Mouse (Mus musculus) embryonic stem cell, embryonic (primary cell): ENCODE data around the gene Med9.

Experiments used
- CTCF ChIA-PET, 4 experiments: fragments of 300-600 bp in 2 of 4; fragments of 350-600 bp in 2 of 4; sonication (Branson Sonifier 250); formaldehyde crosslinking; loops; one replicate each; lab custom pipeline; 2022; ENCODE audit warnings: inconsistent platforms in 2 of 4; lab: Charles Lee
- POLR2A ChIA-PET, 4 experiments: fragments of 300-600 bp in 2 of 4; fragments of 350-600 bp in 2 of 4; sonication (Branson Sonifier 250); formaldehyde crosslinking; loops; one replicate each; lab custom pipeline; 2022; ENCODE audit warnings: antibody characterized with exemption in 4 of 4, inconsistent platforms in 1 of 4; lab: Charles Lee

Gene Med9

GRCm38 (mm10) chr11:59933943-59934342 is 14.1 kb upstream of the Med9 start:
- ChIA-PET POLR2A (interaction anchor here (0.8 to 3.3 kb wide), 13 partner anchors 8 to 95 kb away, joined by 3 to 13 read pairs (median 4); partner anchors contain the start of genes Cops3 (in 1 of the 4), Nt5m (in 1 of the 4) and Rasd1 (in 1 of the 4)), CTCF (interaction anchor here in 1 of 4 experiments (0.9 to 1.6 kb wide), 2 partner anchors 12 to 979 kb away, joined by 4 to 5 read pairs; partner anchors contain the start of genes Hist3h2a and Trim17)

GRCm38 (mm10) chr11:59937023-59937422 is 11.0 kb upstream of the Med9 start:
- ChIA-PET CTCF (no interaction called here), POLR2A (interaction anchor here in 2 of 4 experiments (1.1 to 3.3 kb wide), 4 partner anchors 15 to 28 kb away, joined by 3 to 13 read pairs (median 4); partner anchors contain the start of gene Rasd1 (in 1 of the 2))

- POLR2A ChIA-PET = interaction anchor here in 2 of 4 experiments (0.6 to 1.6 kb wide), 4 partner anchors 16 to 571 kb away, joined by 3 to 6 read pairs (median 4); partner anchors contain the start of gene Rasd1 (in 1 of the 2)
- CTCF ChIA-PET = no interaction called here
Measured at GRCm38 (mm10) chr11:59937615-59938014, 10.4 kb upstream of the Med9 start.

GRCm38 (mm10) chr11:59939821-59940220 is 8.2 kb upstream of the Med9 start:
- CTCF ChIA-PET = no interaction called here
- POLR2A ChIA-PET = interaction anchor here in 1 of 4 experiments (1.3 kb wide), 1 partner anchor 18 kb away, joined by 4 read pairs; no protein-coding TSS in a partner anchor

GRCm38 (mm10) chr11:59940645-59941044 is 7.4 kb upstream of the Med9 start:
- ChIA-PET CTCF (interaction anchor here in 1 of 4 experiments (0.9 kb wide), 1 partner anchor 148 kb away, joined by 4 read pairs; no protein-coding TSS in a partner anchor), POLR2A (interaction anchor here in 1 of 4 experiments (1.0 to 1.3 kb wide), 2 partner anchors 19 to 83 kb away, joined by 3 to 4 read pairs; no protein-coding TSS in a partner anchor)

GRCm38 (mm10) chr11:59941391-59941790 is 6.6 kb upstream of the Med9 start:
- ChIA-PET POLR2A (interaction anchor here in 3 of 4 experiments (0.5 to 3.3 kb wide), 5 partner anchors 20 to 911 kb away, joined by 3 to 26 read pairs (median 3); partner anchors contain the start of gene Rasd1 (in 2 of the 3)), CTCF (interaction anchor here in 2 of 4 experiments (0.6 to 1.3 kb wide), 4 partner anchors 20 to 1188 kb away, joined by 3 to 4 read pairs (median 4); no protein-coding TSS in a partner anchor)

- POLR2A ChIA-PET = interaction anchor here (0.6 to 1.0 kb wide), 7 partner anchors 12 to 57 kb away, joined by 3 to 5 read pairs (median 3); partner anchors contain the start of gene Rasd1 (in 2 of the 4)
- CTCF ChIA-PET = interaction anchor here (0.6 to 0.9 kb wide), 10 partner anchors 16 to 492 kb away, joined by 3 to 9 read pairs (median 4); no protein-coding TSS in a partner anchor
Measured at GRCm38 (mm10) chr11:59944855-59945254, 3.2 kb upstream of the Med9 start.

GRCm38 (mm10) chr11:59948401-59948767 is 378 bp downstream of the Med9 start:
- CTCF ChIA-PET = interaction anchor here in 1 of 4 experiments (1.1 kb wide), 1 partner anchor 16 kb away, joined by 4 read pairs; the partner anchor contains the start of gene Rasd1
- POLR2A ChIA-PET = interaction anchor here in 2 of 4 experiments (0.8 to 1.6 kb wide), 8 partner anchors 9 to 63 kb away, joined by 3 to 14 read pairs (median 4); partner anchors contain the start of gene Rasd1 (in 1 of the 2)

GRCm38 (mm10) chr11:59952892-59953291 is 4.9 kb downstream of the Med9 start:
- POLR2A ChIA-PET = interaction anchor here in 3 of 4 experiments (0.6 to 5.3 kb wide), 12 partner anchors 8 to 267 kb away, joined by 3 to 48 read pairs (median 4); partner anchors contain the start of gene Rasd1 (in 1 of the 3)
- CTCF ChIA-PET = interaction anchor here in 2 of 4 experiments (0.9 to 2.7 kb wide), 2 partner anchors 12 kb away, joined by 3 to 7 read pairs; partner anchors contain the start of gene Rasd1 (in 2 of the 2)

- CTCF ChIA-PET = interaction anchor here in 1 of 4 experiments (1.1 kb wide), 1 partner anchor 71 kb away, joined by 3 read pairs; no protein-coding TSS in a partner anchor
Measured at GRCm38 (mm10) chr11:59956749-59957148, 8.7 kb downstream of the Med9 start.

GRCm38 (mm10) chr11:59959453-59959852 is 11.4 kb downstream of the Med9 start:
- ChIA-PET POLR2A (interaction anchor here in 2 of 4 experiments (0.7 to 2.4 kb wide), 23 partner anchors 9 to 578 kb away, joined by 3 to 18 read pairs (median 4); partner anchors contain the start of genes Cops3 (in 1 of the 2), Med9 (in 1 of the 2) and Nt5m (in 1 of the 2)), CTCF (no interaction called here)

More at GRCm38 (mm10) chr11:59956749-59957148, 8.7 kb downstream of the Med9 start:
- POLR2A ChIA-PET = interaction anchor here (0.5 to 5.3 kb wide), 19 partner anchors 7 to 1341 kb away, joined by 3 to 48 read pairs (median 3); partner anchors contain the start of genes Rasd1 (in 3 of the 4) and Med9 (in 2 of the 4)

- POLR2A ChIA-PET = interaction anchor here in 3 of 4 experiments (0.6 to 3.7 kb wide), 27 partner anchors 8 to 577 kb away, joined by 3 to 18 read pairs (median 4); partner anchors contain the start of genes Med9 (in 2 of the 3) and Pemt (in 1 of the 3)
- CTCF ChIA-PET = interaction anchor here in 3 of 4 experiments (0.5 to 1.2 kb wide), 5 partner anchors 14 to 513 kb away, joined by 3 to 7 read pairs (median 5); no protein-coding TSS in a partner anchor
Measured at GRCm38 (mm10) chr11:59960476-59961337, 12.7 kb downstream of the Med9 start.

GRCm38 (mm10) chr11:59961338-59961875 is 13.4 kb downstream of the Med9 start:
- ChIA-PET CTCF (interaction anchor here in 1 of 4 experiments (0.8 kb wide), 1 partner anchor 16 kb away, joined by 7 read pairs; no protein-coding TSS in a partner anchor), POLR2A (interaction anchor here in 3 of 4 experiments (0.8 to 3.7 kb wide), 17 partner anchors 9 to 85 kb away, joined by 3 to 16 read pairs (median 4); partner anchors contain the start of genes Med9 (in 1 of the 3) and Pemt (in 1 of the 3))

- POLR2A ChIA-PET = interaction anchor here in 2 of 4 experiments (0.7 to 4.3 kb wide), 12 partner anchors 8 to 1014 kb away, joined by 3 to 48 read pairs (median 4); partner anchors contain the start of genes Med9 (in 2 of the 2) and Hist3h2ba (in 1 of the 2)
- CTCF ChIA-PET = interaction anchor here in 1 of 4 experiments (1.2 kb wide), 1 partner anchor 41 kb away, joined by 3 read pairs; no protein-coding TSS in a partner anchor
Measured at GRCm38 (mm10) chr11:59962590-59962989, 14.6 kb downstream of the Med9 start.

GRCm38 (mm10) chr11:59963364-59964162 is 15.6 kb downstream of the Med9 start:
- CTCF ChIA-PET = interaction anchor here (0.5 to 1.8 kb wide), 7 partner anchors 11 to 313 kb away, joined by 3 to 9 read pairs (median 3); no protein-coding TSS in a partner anchor
- POLR2A ChIA-PET = interaction anchor here in 3 of 4 experiments (0.6 to 4.3 kb wide), 31 partner anchors 8 to 845 kb away, joined by 3 to 48 read pairs (median 5); no protein-coding TSS in a partner anchor
